Mouse (Mus musculus) embryonic facial prominence, embryonic 14.5 days (tissue): ENCODE results near the gene Nap1l5. TPM values are rescaled to one million over a fixed set of nuclear protein-coding genes. Genes with fewer than 3 reads are reported as not detected.

Experiments used
- ATAC-seq: fragments of 200-750 bp; cut with Nextera tagmentation; 2 replicates; pipeline ENCODE4 v1.8.0; 2017; ENCODE audit warnings: low read depth, moderate number of reproducible peaks, moderate TSS enrichment
- DNase-seq: peaks from one replicate; pipeline ENCODE4 v3.0.0-alpha.2; 2015; ENCODE audit warnings: low spot score
- H3K27ac ChIP-seq: fragments of 300-500 bp; sonication (generic); replicated peaks from 2 replicates; pipeline ENCODE4 v1.5.1; 2014; ENCODE audit warnings: low read depth, mild to moderate bottlenecking, low read length, moderate library complexity
- H3K27me3 ChIP-seq: fragments of 300-500 bp; sonication (generic); replicated peaks from 2 replicates; pipeline ENCODE4 v1.6.1; 2014; ENCODE audit warnings: low read length; ENCODE audit not compliant: control insufficient read depth, insufficient read depth
- H3K36me3 ChIP-seq: fragments of 300-500 bp; sonication (generic); 2 replicates; pipeline ENCODE4 v1.6.1; 2014; ENCODE audit warnings: low read length, mixed read lengths; ENCODE audit not compliant: control insufficient read depth, insufficient read depth
- H3K4me1 ChIP-seq: fragments of 300-500 bp; sonication (generic); 2 replicates; pipeline ENCODE4 v1.6.1; 2014; ENCODE audit warnings: antibody characterized with exemption, low read length; ENCODE audit not compliant: control insufficient read depth, insufficient read depth
- H3K4me2 ChIP-seq: fragments of 300-500 bp; sonication (generic); 2 replicates; pipeline ENCODE4 v1.6.1; 2014; ENCODE audit warnings: low read depth, mild to moderate bottlenecking, low read length, moderate library complexity, mixed read lengths
- H3K4me3 ChIP-seq: fragments of 300-500 bp; sonication (generic); 2 replicates; pipeline ENCODE4 v1.5.1; 2014; ENCODE audit warnings: low read depth, mild to moderate bottlenecking, low read length
- H3K9ac ChIP-seq: fragments of 300-500 bp; sonication (generic); 2 replicates; pipeline ENCODE4 v1.6.1; 2014; ENCODE audit warnings: low read depth, mild to moderate bottlenecking, low read length, moderate library complexity, mixed read lengths
- H3K9me3 ChIP-seq: fragments of 300-500 bp; sonication (generic); 2 replicates; pipeline ENCODE4 v1.6.1; 2016; ENCODE audit warnings: low read length; ENCODE audit not compliant: control insufficient read depth
- WGBS: fragments of 180-500 bp; shearing (Covaris S2); extraction: QIAGEN DNeasy Blood & Tissue Kit; methylation state at CpG from one replicate; pipeline ENCODE4 v1.1.7; 2014; 5-methylcytosine and 5-hydroxymethylcytosine counted together
- polyA plus RNA-seq: library from polyadenylated mRNA; unstranded; fragments of >200 nt; fragmentation: Nextera tagmentation; extraction: Ambion mirVana; gene quantifications from 2 replicates; pipeline ENCODE4 v1.2.1, GENCODE M21; 2014

Gene Nap1l5
- polyA plus RNA-seq, 1 experiment from 2014 or later, result 5.9 TPM

DNA sequence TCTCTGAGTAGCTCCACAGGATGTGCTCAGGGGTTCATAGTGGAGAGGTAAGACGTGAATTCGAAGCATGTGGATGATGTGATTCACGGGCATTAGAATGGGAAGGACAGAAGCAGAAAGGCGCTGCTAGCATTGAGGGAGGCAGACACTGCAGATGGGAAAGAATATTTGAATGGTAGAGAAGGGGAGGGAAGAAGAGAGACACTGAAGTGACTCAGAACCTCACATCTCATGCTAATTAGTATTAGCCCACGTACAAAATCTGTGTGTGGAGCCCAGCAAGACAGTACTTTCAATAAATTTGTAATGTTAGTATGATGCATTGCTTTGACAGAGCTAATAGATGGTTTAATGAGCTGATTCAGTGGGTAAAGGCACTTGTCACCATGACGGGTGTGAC lies 13.9 kb upstream of the Nap1l5 start:
- H3K9ac ChIP-seq, result no peak overlapping the region
- H3K4me2 ChIP-seq, result no peak overlapping the region
- H3K4me3 ChIP-seq, result no peak overlapping the region
- H3K9me3 ChIP-seq, result no peaks in the 10 kb centered on the region
- H3K4me1 ChIP-seq, result no peaks in the 10 kb centered on the region
- WGBS, result 84% methylated on average over 6 of the region's 6 CpGs
- H3K27ac ChIP-seq, result no peak overlapping the region
- DNase-seq (no peak), ATAC-seq (no peak)
- H3K27me3 ChIP-seq, result no peaks in the 10 kb centered on the region
- H3K36me3 ChIP-seq, result no peaks in the 10 kb centered on the region

GRCm38 (mm10) chr6:58916498-58916897 lies 9.6 kb upstream of the Nap1l5 start:
- Histone ChIP-seq H3K4me1 (no peaks in the 10 kb centered on the region), H3K36me3 (no peaks in the 10 kb centered on the region), H3K4me3 (no peak overlapping the region), H3K9me3 (no peaks in the 10 kb centered on the region), H3K27me3 (no peaks in the 10 kb centered on the region), H3K9ac (no peak overlapping the region), H3K27ac (no peak overlapping the region), H3K4me2 (no peak overlapping the region)
- DNase-seq, result no peak
- 79% methylated on average over 5 of the region's 5 CpGs for WGBS
- ATAC-seq, result no peak

DNA sequence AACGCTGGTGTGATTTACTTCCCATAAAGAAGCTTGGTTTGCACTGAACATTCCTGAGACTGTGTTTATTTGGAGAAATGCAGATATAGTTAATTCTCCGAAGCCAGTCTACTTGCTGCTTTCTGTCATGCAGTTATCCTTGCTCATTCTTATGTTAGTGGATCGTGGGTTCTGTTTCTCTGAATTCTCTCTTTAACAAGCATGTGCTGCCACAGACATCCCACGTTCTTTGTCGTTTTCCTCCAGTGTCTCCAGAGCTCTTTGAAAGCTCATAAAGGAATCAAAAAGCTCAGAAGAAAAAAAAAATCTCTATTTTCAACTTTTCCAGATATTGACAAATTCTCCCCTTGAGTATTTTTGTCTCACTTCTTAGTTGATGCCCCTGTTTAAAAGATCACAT lies 7.1 kb upstream of the Nap1l5 start:
- H3K9me3 ChIP-seq, result no peaks in the 10 kb centered on the region
- no peaks in the 10 kb centered on the region for H3K36me3 ChIP-seq
- no peaks in the 10 kb centered on the region for H3K27me3 ChIP-seq
- DNase-seq, result no peak
- H3K27ac ChIP-seq, result no peak overlapping the region
- no peaks in the 10 kb centered on the region for H3K4me1 ChIP-seq
- H3K9ac ChIP-seq, result no peak overlapping the region
- H3K4me2 ChIP-seq, result no peak overlapping the region
- ATAC-seq, result no peak
- H3K4me3 ChIP-seq, result no peak overlapping the region
- 70% methylated on average over 5 of the region's 5 CpGs for WGBS

DNA sequence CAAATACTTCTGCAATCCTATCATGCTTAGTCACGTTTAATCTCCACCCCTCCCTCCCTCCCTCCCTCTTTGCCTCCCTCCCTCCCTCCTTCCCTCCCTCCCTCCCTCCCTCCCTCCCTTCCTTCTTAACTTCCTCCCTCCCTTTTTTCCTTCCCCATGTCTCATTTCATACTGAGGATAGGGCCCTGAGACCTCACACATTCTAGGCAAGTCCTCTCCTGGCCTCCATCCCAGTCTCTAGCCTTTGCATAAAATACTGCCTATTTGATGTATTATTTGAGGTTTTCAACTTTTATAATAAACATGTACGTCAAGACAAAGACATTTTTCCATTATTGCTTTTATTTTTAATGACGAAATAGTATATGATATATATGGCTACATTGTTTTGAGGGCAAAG lies 6.7 kb upstream of the Nap1l5 start:
- H3K9ac ChIP-seq, result no peak overlapping the region
- no peak overlapping the region for H3K4me3 ChIP-seq
- H3K4me2 ChIP-seq, result no peak overlapping the region
- WGBS, result 68% methylated on average over 3 of the region's 3 CpGs
- ATAC-seq, result no peak
- no peak for DNase-seq
- no peaks in the 10 kb centered on the region for H3K36me3 ChIP-seq
- no peaks in the 10 kb centered on the region for H3K4me1 ChIP-seq
- no peak overlapping the region for H3K27ac ChIP-seq
- H3K9me3 ChIP-seq, result peaks cover 3% of the 10 kb centered on the region; the same call in 1 of the 2 replicates
- H3K27me3 ChIP-seq, result no peaks in the 10 kb centered on the region

GRCm38 (mm10) chr6:58912842-58913241 lies 6.0 kb upstream of the Nap1l5 start:
- 72% methylated on average over 5 of the region's 5 CpGs for WGBS
- ATAC-seq, result no peak
- no peak overlapping the region for H3K4me2 ChIP-seq

GRCm38 (mm10) chr6:58907791-58908190 lies 915 bp upstream of the Nap1l5 start:
- peaks cover 34% of the 10 kb centered on the region for H3K9me3 ChIP-seq
- 87% methylated on average over 2 of the region's 2 CpGs for WGBS
- DNase-seq, result no peak

More at GRCm38 (mm10) chr6:58912842-58913241, 6.0 kb upstream of the Nap1l5 start:
- no peak overlapping the region for H3K4me3 ChIP-seq
- no peak overlapping the region for H3K27ac ChIP-seq
- H3K9me3 ChIP-seq, result peaks cover 8% of the 10 kb centered on the region; the same call in 1 of the 2 replicates
- H3K27me3 ChIP-seq, result no peaks in the 10 kb centered on the region
- no peak for DNase-seq
- no peaks in the 10 kb centered on the region for H3K36me3 ChIP-seq
- no peaks in the 10 kb centered on the region for H3K4me1 ChIP-seq
- H3K9ac ChIP-seq, result no peak overlapping the region

DNA sequence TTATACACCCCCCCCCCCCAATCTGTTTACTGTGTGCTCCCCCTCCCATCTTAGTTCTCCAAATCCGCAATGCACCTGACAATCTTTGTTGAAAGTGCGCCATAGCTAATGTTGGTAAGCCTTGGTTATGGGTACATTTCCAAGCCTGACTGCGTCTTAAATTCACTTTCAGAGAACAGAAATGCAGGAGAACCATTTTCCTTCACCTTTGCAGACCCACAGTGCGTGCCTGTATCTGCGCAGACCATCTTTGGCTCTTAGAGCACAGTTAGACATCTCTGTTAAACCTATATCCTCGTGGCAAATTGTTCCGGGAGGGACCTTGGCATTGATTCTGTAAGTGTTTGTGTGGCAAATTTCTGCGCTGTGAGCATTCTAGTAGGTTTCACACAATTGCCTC lies 460 bp upstream of the Nap1l5 start:
- Histone ChIP-seq H3K4me1 (no peaks in the 10 kb centered on the region), H3K9ac (no peak overlapping the region), H3K27me3 (no peaks in the 10 kb centered on the region), H3K9me3 (peaks cover 34% of the 10 kb centered on the region), H3K36me3 (no peaks in the 10 kb centered on the region), H3K27ac (no peak overlapping the region), H3K4me3 (peak overlapping the region; percentile 41), H3K4me2 (peak overlapping the region; percentile 76)
- DNase-seq, result no peak
- WGBS, result 84% methylated on average over 8 of the region's 8 CpGs
- ATAC-seq, result no peak

More at GRCm38 (mm10) chr6:58907791-58908190, 915 bp upstream of the Nap1l5 start:
- Histone ChIP-seq H3K36me3 (no peaks in the 10 kb centered on the region), H3K4me2 (no peak overlapping the region), H3K4me3 (no peak overlapping the region), H3K9ac (no peak overlapping the region), H3K27ac (no peak overlapping the region), H3K4me1 (no peaks in the 10 kb centered on the region), H3K27me3 (no peaks in the 10 kb centered on the region)
- ATAC-seq, result no peak

GRCm38 (mm10) chr6:58904551-58904950 lies 2.3 kb downstream of the Nap1l5 start:
- H3K9ac ChIP-seq, result no peak overlapping the region
- H3K9me3 ChIP-seq, result peaks cover 34% of the 10 kb centered on the region
- H3K36me3 ChIP-seq, result no peaks in the 10 kb centered on the region
- no peak overlapping the region for H3K4me2 ChIP-seq
- H3K4me1 ChIP-seq, result no peaks in the 10 kb centered on the region
- no peaks in the 10 kb centered on the region for H3K27me3 ChIP-seq
- no peak overlapping the region for H3K27ac ChIP-seq
- no peak overlapping the region for H3K4me3 ChIP-seq
- 45% methylated on average over 3 of the region's 3 CpGs for WGBS
- DNase-seq (no peak), ATAC-seq (no peak)

DNA sequence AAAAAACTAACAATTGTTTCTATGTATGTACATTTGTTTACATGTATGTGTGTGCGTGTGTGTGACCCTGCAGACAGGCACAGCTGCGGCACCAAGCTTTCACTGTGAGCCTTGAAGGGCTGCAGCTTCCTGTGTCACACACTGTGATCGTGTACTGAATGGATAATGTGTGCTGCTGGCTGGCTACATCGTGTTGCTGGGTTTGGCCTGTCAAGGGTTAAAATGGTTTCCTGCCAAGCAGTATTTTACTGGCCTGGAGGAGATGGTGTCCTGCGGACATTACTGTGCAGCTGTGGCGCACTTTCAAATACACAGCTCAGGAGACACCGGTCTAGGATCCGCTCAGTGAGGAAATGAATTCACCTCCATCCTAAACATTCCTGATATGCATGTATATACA lies 3.7 kb downstream of the Nap1l5 start:
- WGBS, result 25% methylated on average over 8 of the region's 8 CpGs
- peak; percentile 27; the same call in 1 of the 2 replicates for ATAC-seq
- peaks cover 29% of the 10 kb centered on the region for H3K9me3 ChIP-seq

More for the DNA sequence above, 3.7 kb downstream of the Nap1l5 start:
- H3K4me2 ChIP-seq, result no peak overlapping the region
- H3K27me3 ChIP-seq, result no peaks in the 10 kb centered on the region
- H3K4me3 ChIP-seq, result no peak overlapping the region
- no peak overlapping the region for H3K27ac ChIP-seq
- H3K9ac ChIP-seq, result no peak overlapping the region
- no peaks in the 10 kb centered on the region for H3K4me1 ChIP-seq
- no peaks in the 10 kb centered on the region for H3K36me3 ChIP-seq
- no peak for DNase-seq
